Mouse (Mus musculus) C2C12 (cell line): Measurements from ENCODE around the gene 2510039O18Rik. TPM values are rescaled to one million over a fixed set of nuclear protein-coding genes. Genes with fewer than 3 reads are reported as not detected.

ENCODE experiments used
- H3K27me3 ChIP-seq: one replicate; pipeline ENCODE4 v1.6.1; 2011; ENCODE audit not compliant: control insufficient read depth, insufficient read depth, insufficient read length
- H3K36me3 ChIP-seq: one replicate; pipeline ENCODE4 v1.6.1; 2011; ENCODE audit not compliant: control insufficient read depth, insufficient read depth
- H3K4me3 ChIP-seq: one replicate; pipeline ENCODE4 v1.5.1; 2011; ENCODE audit warnings: mild to moderate bottlenecking, control low read depth; ENCODE audit not compliant: poor library complexity, insufficient read depth, severe bottlenecking
- H3K79me2 ChIP-seq: one replicate; pipeline ENCODE4 v1.6.1; 2011; ENCODE audit not compliant: control insufficient read depth, insufficient read depth
- H3K79me3 ChIP-seq: one replicate; pipeline ENCODE4 v1.6.1; 2011; ENCODE audit warnings: low read depth, control low read depth
- H3ac ChIP-seq: one replicate; pipeline ENCODE3; 2011; ENCODE audit warnings: low read depth; ENCODE audit not compliant: control insufficient read depth, insufficient read length
- CEBPB ChIP-seq: IDR thresholded peaks from one replicate; pipeline ENCODE4 v1.6.1; 2011; ENCODE audit warnings: low read depth, mild to moderate bottlenecking, control low read depth, moderate library complexity
- CTCF ChIP-seq: IDR thresholded peaks from one replicate; pipeline ENCODE4 v1.5.1; 2011; ENCODE audit not compliant: control insufficient read depth, insufficient read depth, insufficient read length
- FOSL1 ChIP-seq: IDR thresholded peaks from one replicate; pipeline ENCODE4 v1.8.0; 2011; ENCODE audit warnings: mild to moderate bottlenecking, low read length; ENCODE audit not compliant: poor library complexity, insufficient read depth, severe bottlenecking
- MAX ChIP-seq: IDR thresholded peaks from one replicate; pipeline ENCODE4 v1.6.1; 2011; ENCODE audit warnings: mild to moderate bottlenecking, control low read depth
- MYOD1 ChIP-seq: IDR thresholded peaks from one replicate; pipeline ENCODE4 v1.6.1; 2011; ENCODE audit warnings: low read depth; ENCODE audit not compliant: control insufficient read depth, insufficient read length
- MYOG ChIP-seq: IDR thresholded peaks from one replicate; pipeline ENCODE4 v1.6.1; 2011; ENCODE audit not compliant: control insufficient read depth, insufficient read length; ENCODE audit errors: extremely low read depth
- USF1 ChIP-seq: IDR thresholded peaks from one replicate; pipeline ENCODE4 v1.6.1; 2011; ENCODE audit warnings: low read depth, mild to moderate bottlenecking, control low read depth, moderate library complexity
- polyA plus RNA-seq: library from polyadenylated mRNA; unstranded; fragments of >200 nt; fragmentation: generic; extraction: Trizol; gene quantifications from one replicate; pipeline ENCODE4 v1.2.1, GENCODE M21; 2012; ENCODE audit warnings: missing spikeins

The 2510039O18Rik gene
- polyA plus RNA-seq, 1 experiment, result 46.5 TPM

- Histone ChIP-seq H3ac (no peak overlapping the region), H3K36me3 (peaks cover 3% of the 10 kb centered on the region), H3K4me3 (no peak overlapping the region), H3K79me3 (peaks cover 4% of the 10 kb centered on the region), H3K79me2 (peaks cover 17% of the 10 kb centered on the region), H3K27me3 (no peaks in the 10 kb centered on the region)
- TF ChIP-seq CEBPB, result no peak
- no peak for TF ChIP-seq MYOG
- TF ChIP-seq CTCF, result no peak
- TF ChIP-seq MAX, result no peak
Observed at GRCm38 (mm10) chr4:147930946-147931345, 9.7 kb upstream of the 2510039O18Rik start.

GRCm38 (mm10) chr4:147934134-147934533 lies 6.6 kb upstream of the 2510039O18Rik start:
- Histone ChIP-seq H3ac (no peak overlapping the region), H3K79me3 (peaks cover 4% of the 10 kb centered on the region), H3K27me3 (no peaks in the 10 kb centered on the region), H3K79me2 (peaks cover 17% of the 10 kb centered on the region), H3K4me3 (no peak overlapping the region), H3K36me3 (peaks cover 3% of the 10 kb centered on the region)
- TF ChIP-seq CTCF (no peak), MYOG (no peak), MAX (no peak), USF1 (no peak), MYOD1 (no peak), CEBPB (no peak)

GRCm38 (mm10) chr4:147934611-147935010 lies 6.1 kb upstream of the 2510039O18Rik start:
- Histone ChIP-seq H3K79me2 (peaks cover 17% of the 10 kb centered on the region), H3ac (no peak overlapping the region), H3K27me3 (no peaks in the 10 kb centered on the region), H3K79me3 (peaks cover 4% of the 10 kb centered on the region), H3K4me3 (no peak overlapping the region), H3K36me3 (peaks cover 3% of the 10 kb centered on the region)
- TF ChIP-seq MAX (no peak), MYOG (no peak), FOSL1 (no peak), CEBPB (no peak), MYOD1 (no peak), CTCF (no peak), USF1 (no peak)

- Histone ChIP-seq H3ac (peak overlapping the region; percentile 84), H3K79me2 (peaks cover 18% of the 10 kb centered on the region), H3K27me3 (no peaks in the 10 kb centered on the region), H3K36me3 (no peaks in the 10 kb centered on the region), H3K79me3 (peaks cover 4% of the 10 kb centered on the region), H3K4me3 (peak overlapping the region; percentile 48)
- TF ChIP-seq MYOG (no peak), CTCF (no peak), MYOD1 (no peak), CEBPB (no peak), FOSL1 (no peak), USF1 (no peak), MAX (no peak)
Observed at GRCm38 (mm10) chr4:147935904-147936303, 4.8 kb upstream of the 2510039O18Rik start.

GRCm38 (mm10) chr4:147936331-147936954 lies 4.3 kb upstream of the 2510039O18Rik start, which contains the start of gene Plod1:
Plod1 (minus strand) TSS chr4:147936767.
- H3K27me3 ChIP-seq, result no peaks in the 10 kb centered on the region
- peaks cover 23% of the 10 kb centered on the region for H3K79me2 ChIP-seq
- peaks cover 4% of the 10 kb centered on the region for H3K79me3 ChIP-seq
- H3K4me3 ChIP-seq, result peak within 1 kb of the TSS; percentile 48
- no peaks in the 10 kb centered on the region for H3K36me3 ChIP-seq
- H3ac ChIP-seq, result peak within 1 kb of the TSS; percentile 84
- TF ChIP-seq MYOD1 (no peak), USF1 (no peak), CEBPB (no peak), MAX (no peak), MYOG (no peak), FOSL1 (no peak), CTCF (no peak)

GRCm38 (mm10) chr4:147937021-147937420 lies 3.7 kb upstream of the 2510039O18Rik start:
- H3K36me3 ChIP-seq, result no peaks in the 10 kb centered on the region
- H3ac ChIP-seq, result no peak overlapping the region
- H3K4me3 ChIP-seq, result peak overlapping the region; percentile 48
- no peaks in the 10 kb centered on the region for H3K27me3 ChIP-seq
- peaks cover 29% of the 10 kb centered on the region for H3K79me2 ChIP-seq
- peaks cover 10% of the 10 kb centered on the region for H3K79me3 ChIP-seq
- TF ChIP-seq USF1, result no peak
- no peak for TF ChIP-seq MYOG

GRCm38 (mm10) chr4:147937486-147937885 lies 3.2 kb upstream of the 2510039O18Rik start:
- H3ac ChIP-seq, result no peak overlapping the region
- H3K79me2 ChIP-seq, result peaks cover 33% of the 10 kb centered on the region
- H3K79me3 ChIP-seq, result peaks cover 13% of the 10 kb centered on the region
- no peaks in the 10 kb centered on the region for H3K27me3 ChIP-seq
- H3K36me3 ChIP-seq, result no peaks in the 10 kb centered on the region
- no peak overlapping the region for H3K4me3 ChIP-seq
- TF ChIP-seq MYOD1 (no peak), FOSL1 (no peak), MAX (no peak), CEBPB (no peak), USF1 (no peak), CTCF (no peak), MYOG (no peak)
